Mouse (Mus musculus) fibroblast of lung, adult 2 months (primary cell): ENCODE data around the gene Gm45261.

Source experiments
- DNase-seq: peaks from one replicate; pipeline ENCODE4 v3.0.0-alpha.2; 2011; ENCODE audit warnings: low read depth

The Gm45261 gene

DNA sequence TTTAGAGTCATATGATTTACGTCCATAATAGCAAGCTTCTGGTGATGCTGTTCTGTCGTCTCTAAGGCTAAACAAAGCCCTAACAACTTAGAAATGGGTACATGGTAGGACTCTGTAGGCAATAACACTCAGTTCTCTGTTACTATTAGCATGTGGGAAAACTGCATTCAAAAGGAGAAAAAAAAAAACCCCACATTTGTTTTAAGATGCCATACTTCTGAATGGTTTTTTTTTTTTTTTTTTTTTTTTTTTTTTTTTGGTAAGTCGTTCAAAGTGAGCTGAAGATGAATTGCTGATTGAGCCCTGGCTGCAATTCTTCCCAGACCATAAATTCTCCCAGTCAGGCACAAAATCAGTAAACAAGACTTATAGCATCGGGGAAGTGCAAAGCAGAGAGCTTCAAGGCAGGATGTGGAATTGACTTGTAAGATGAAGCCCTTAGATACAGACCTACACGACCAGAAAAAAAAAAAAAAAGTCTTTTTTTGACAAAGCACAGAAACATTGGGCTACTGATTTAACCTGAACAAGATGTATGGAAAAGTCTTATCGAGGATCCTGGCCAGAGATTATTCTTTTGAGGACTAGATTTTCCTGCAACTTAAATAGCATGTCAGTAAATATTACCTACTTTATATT lies 51.7 kb downstream of the Gm45261 start:
- no peak for DNase-seq

DNA sequence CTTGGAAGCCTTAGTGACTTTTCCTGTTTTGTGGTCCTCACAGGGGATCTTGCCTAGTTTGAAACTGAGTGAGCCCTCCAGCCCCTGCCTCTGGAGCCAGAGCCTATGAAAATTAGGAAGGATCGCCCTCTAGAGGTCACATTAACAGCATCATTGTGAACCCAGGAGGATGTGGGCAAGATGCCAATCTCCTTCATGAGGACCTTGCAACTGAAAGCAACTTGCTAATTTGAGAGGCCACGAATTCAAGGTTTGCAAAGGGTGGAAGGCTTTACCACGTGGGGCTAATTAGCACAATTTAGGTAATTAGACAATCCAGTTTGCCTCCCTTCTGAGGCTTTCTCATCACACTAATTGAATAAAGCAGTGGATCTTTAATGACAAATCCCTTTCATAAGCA lies 52.7 kb downstream of the Gm45261 start:
- DNase-seq: peak; percentile 32

DNA sequence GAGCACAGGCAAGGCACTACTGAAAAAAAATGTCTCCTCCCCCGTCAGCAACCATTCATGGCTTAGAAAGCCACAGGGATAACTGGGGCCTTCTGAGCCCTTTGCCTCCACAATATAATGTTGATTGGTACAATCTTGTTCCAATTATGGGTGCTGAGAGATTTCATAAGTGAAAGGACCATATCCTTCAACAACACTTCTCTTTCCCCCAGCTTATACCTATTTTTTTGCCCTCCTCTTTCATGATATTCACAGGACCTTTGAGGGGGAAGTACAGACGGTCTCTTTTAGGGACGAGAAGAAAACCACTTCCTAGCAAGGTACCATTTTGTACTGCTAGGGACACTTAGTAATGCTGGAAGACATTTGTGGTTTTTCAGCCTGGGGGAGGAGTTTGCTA lies 57.1 kb downstream of the Gm45261 start:
- DNase-seq: no peak

DNA sequence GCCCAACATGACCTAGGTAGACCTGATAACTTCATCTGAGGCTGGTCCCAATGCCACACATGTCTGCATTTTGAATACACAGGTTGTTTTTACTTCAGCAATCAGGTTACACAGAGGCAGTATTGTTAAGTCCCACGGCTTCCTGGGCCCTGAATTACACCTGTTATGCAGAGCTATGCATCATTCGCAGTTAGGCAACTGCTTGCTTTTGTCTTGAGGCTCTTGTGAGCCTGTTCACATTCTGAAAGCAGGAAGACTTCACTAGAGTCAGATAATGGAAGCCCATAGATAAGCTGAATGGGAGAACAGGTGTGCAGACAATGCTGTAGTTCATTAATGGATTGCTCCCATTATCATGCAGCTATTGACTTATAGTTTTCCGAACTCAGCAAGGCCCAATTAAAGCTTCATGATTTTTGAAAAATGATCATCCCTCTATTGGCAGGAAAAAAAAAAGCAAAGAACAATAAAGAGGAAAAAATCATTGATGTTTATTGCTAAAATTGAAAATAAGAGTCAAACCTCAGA lies 57.8 kb downstream of the Gm45261 start:
- DNase-seq: no peak

DNA sequence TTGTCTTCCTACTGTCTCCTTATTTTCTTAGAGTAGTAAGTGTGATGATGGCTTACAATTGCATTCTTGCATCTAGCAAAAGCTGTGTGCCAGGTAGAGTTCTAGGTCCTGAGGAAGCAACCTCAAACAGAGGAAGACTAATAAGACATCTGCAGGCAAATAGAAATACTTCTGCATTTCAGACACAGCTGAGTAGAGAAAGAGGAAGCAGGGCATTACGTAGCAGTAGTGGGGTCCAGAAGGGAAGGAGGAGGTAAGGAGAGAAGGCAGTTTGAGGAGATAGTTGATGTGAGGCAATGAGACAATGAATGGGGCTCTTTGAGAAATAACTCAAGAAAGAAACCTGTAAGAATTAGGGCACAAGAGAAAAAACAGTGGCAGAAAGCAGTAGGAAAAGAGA lies 59.3 kb downstream of the Gm45261 start:
- DNase-seq: no peak
